ENCODE assay signal across 10 mouse cellular contexts in genomic region chr12:85859511-85860189, GRCm38 (mm10). TPM values are rescaled to one million over a fixed set of nuclear protein-coding genes. Genes with fewer than 3 reads are reported as not detected.
DNase-seq lines count a peak whose midpoint lies in the region; ATAC-seq and TF ChIP-seq lines count a peak whose summit lies in the region.
"Had no signal": no experiment of that assay in that cellular context is flagged by ENCODE, and none has a peak within 500 bp of the region (broad histone marks: within the 10 kb centered on the region; RNA-seq: fewer than 3 reads in every experiment).

No protein-coding gene starts in this region.

- H3K4me2 ChIP-seq in kidney, embryonic 14.5 days (replicated peaks; ENCODE audit: low read depth, low read length), result no peak overlapping the region
- H3K4me2 ChIP-seq in limb, embryonic 15.5 days, result no peak overlapping the region
- H3K4me2 ChIP-seq: midbrain, embryonic 11.5 days had no signal

- H3K4me1 ChIP-seq in kidney, adult 2 months (ENCODE audit: control insufficient read depth, insufficient read depth, low read length), result peaks cover 4% of the 10 kb centered on the region; the same call in 1 of the 2 replicates
- no peaks in the 10 kb centered on the region for H3K4me1 ChIP-seq in kidney, embryonic 14.5 days (ENCODE audit: control insufficient read depth, insufficient read depth, low read length)
- peaks cover 36% of the 10 kb centered on the region for H3K4me1 ChIP-seq in limb, embryonic 15.5 days

- no peak overlapping the region for H3K27ac ChIP-seq in kidney, adult 2 months (ENCODE audit: insufficient read depth, low read depth, low read length)
- H3K27ac ChIP-seq in kidney, embryonic 14.5 days (ENCODE audit: low read depth, low read length), result no peak overlapping the region
- H3K27ac ChIP-seq in limb, embryonic 15.5 days, result peak overlapping the region; percentile 83

- no peak overlapping the region for H3K4me3 ChIP-seq in kidney, adult 2 months (ENCODE audit: insufficient read depth, low read depth, low read length)
- no peak overlapping the region for H3K4me3 ChIP-seq in kidney, embryonic 14.5 days (ENCODE audit: low read length)
- H3K4me3 ChIP-seq in limb, embryonic 15.5 days, result no peak overlapping the region

- 55% methylated on average over 3 of the region's 3 CpGs for WGBS in kidney, adult 2 months
- WGBS in kidney, embryonic 14.5 days, result 37% methylated on average over 3 of the region's 3 CpGs
- WGBS in limb, embryonic 15.5 days, result 13% methylated on average over 3 of the region's 3 CpGs

- no peaks in the 10 kb centered on the region for H3K9me3 ChIP-seq in kidney, embryonic 14.5 days (ENCODE audit: control insufficient read depth, low read length)
- H3K9me3 ChIP-seq in limb, embryonic 15.5 days, result no peaks in the 10 kb centered on the region

- H3K9ac ChIP-seq in kidney, embryonic 14.5 days (ENCODE audit: low read depth, low read length), result no peak overlapping the region
- H3K9ac ChIP-seq in limb, embryonic 15.5 days, result no peak overlapping the region

- TF ChIP-seq CTCF in kidney, adult 2 months (conservative IDR thresholded peaks at IDR 0.05; ENCODE audit: insufficient read depth, insufficient read length, low read depth, low read length), result no peak

- no peak for TF ChIP-seq POLR2A in kidney, adult 2 months (IDR thresholded peaks at IDR 0.05; ENCODE audit: low read depth, low read length)

- no peaks in the 10 kb centered on the region for H3K27me3 ChIP-seq in kidney, adult 2 months (replicated peaks; ENCODE audit: control insufficient read depth, insufficient read depth, low read length)
- H3K27me3 ChIP-seq in kidney, embryonic 14.5 days (ENCODE audit: control insufficient read depth, insufficient read depth, low read length), result no peaks in the 10 kb centered on the region
- no peaks in the 10 kb centered on the region for H3K27me3 ChIP-seq in limb, embryonic 15.5 days

- no peaks in the 10 kb centered on the region; the same call in 1 of the 2 replicates for H3K36me3 ChIP-seq in kidney, adult 2 months (ENCODE audit: control insufficient read depth, insufficient read depth, low read length)
- H3K36me3 ChIP-seq in kidney, embryonic 14.5 days (ENCODE audit: control insufficient read depth, insufficient read depth, low read length), result no peaks in the 10 kb centered on the region; the same call in 1 of the 2 replicates
- peaks cover 3% of the 10 kb centered on the region; the same call in 1 of the 2 replicates for H3K36me3 ChIP-seq in limb, embryonic 15.5 days

- DNase-seq in adrenal gland, postnatal 25 days, result peak; percentile 9
- DNase-seq in adrenal gland, postnatal 36 days, result no peak
- peak; percentile 10 for DNase-seq in kidney, adult 2 months
- DNase-seq in brain, adult 2 months (ENCODE audit: low read depth, low spot score), result peak; percentile 58
- no peak for DNase-seq in frontal cortex, postnatal 10 days (ENCODE audit: low spot score in 2 of 2)
- DNase-seq: kidney, adult 18-20 months had no signal

- ATAC-seq in kidney, embryonic 14.5 days (ENCODE audit: low FRiP score, low TSS enrichment), result no peak
- ATAC-seq in limb, embryonic 15.5 days (ENCODE audit: insufficient number of reproducible peaks, low FRiP score, low TSS enrichment, low read depth), result peak; percentile 81
- no peak for ATAC-seq in erythroblast, adult 5-6 weeks (replicated peaks; ENCODE audit: low FRiP score, poor library complexity, severe bottlenecking)

RNA-seq across cellular contexts. Expression of gene Ttll5, which starts 35.2 kb away (rescaled TPM):
- total RNA-seq in adrenal gland, postnatal 25 days (2021), result 25.1 and 29.1 TPM in 2 replicates
- total RNA-seq in adrenal gland, postnatal 36 days (2021), result 10 to 100 TPM; 17.3 to 29.2 TPM
- polyA plus RNA-seq in kidney, adult 2 months (2012; rRNA removed), result 12.0 and 12.9 TPM in 2 replicates
- 11.9 and 17.0 TPM in 2 replicates for polyA plus RNA-seq in kidney, embryonic 14.5 days (2014; fragmentation: Nextera tagmentation; extraction: Ambion mirVana)
- polyA plus RNA-seq in limb, embryonic 15.5 days (2015; fragmentation: Nextera tagmentation; extraction: Ambion mirVana), result 12.9 and 13.0 TPM in 2 replicates
- total RNA-seq in erythroblast, adult 5-6 weeks (2015; ENCODE audit: low replicate concordance), result 3.8 and 8.8 TPM in 2 replicates
- 11.3 and 12.1 TPM in 2 replicates for total RNA-seq in erythroblast, adult 5-6 weeks (2017; ENCODE audit: low replicate concordance)

RNA-seq across cellular contexts. Expression of gene Erg28, which starts 35.3 kb away (rescaled TPM):
- 53.8 and 60.0 TPM in 2 replicates for total RNA-seq in adrenal gland, postnatal 25 days (2021)
- total RNA-seq in adrenal gland, postnatal 36 days (2021), result 10 to 100 TPM; 36.8 to 42.8 TPM
- polyA plus RNA-seq in kidney, adult 2 months (2012; rRNA removed), result 43.1 and 48.4 TPM in 2 replicates
- 117 and 153 TPM in 2 replicates for polyA plus RNA-seq in kidney, embryonic 14.5 days (2014; fragmentation: Nextera tagmentation; extraction: Ambion mirVana)
- 125 and 127 TPM in 2 replicates for polyA plus RNA-seq in limb, embryonic 15.5 days (2015; fragmentation: Nextera tagmentation; extraction: Ambion mirVana)
- 15.0 and 22.3 TPM in 2 replicates for total RNA-seq in erythroblast, adult 5-6 weeks (2015; ENCODE audit: low replicate concordance)
- total RNA-seq in erythroblast, adult 5-6 weeks (2017; ENCODE audit: low replicate concordance), result 12.8 and 23.6 TPM in 2 replicates

Comparison
In these comparisons a context has a peak if more than half of its experiments do, and no peak if none do; other contexts are left out.
1. DNase-seq: peak in adrenal gland, postnatal 25 days (single experiment), kidney, adult 2 months (single experiment) and brain, adult 2 months (single experiment); none in adrenal gland, postnatal 36 days (0 of 2) and frontal cortex, postnatal 10 days (0 of 2).